Mouse (Mus musculus) large intestine, adult 2 months (tissue): ENCODE measurements around the gene Mgat5. TPM values are rescaled to one million over a fixed set of nuclear protein-coding genes. Genes with fewer than 3 reads are reported as not detected.

Experiments used
- DNase-seq: peaks from one replicate; pipeline ENCODE4 v3.0.0-alpha.2; 2012; ENCODE audit warnings: low read depth, low spot score
- WGBS: fragments of 180-500 bp; shearing (Covaris S2); methylation state at CpG from one replicate; pipeline ENCODE4 v1.1.7; 2018; 5-methylcytosine and 5-hydroxymethylcytosine counted together
- polyA plus RNA-seq: library from polyadenylated mRNA; depleted of rRNA; stranded (reverse); fragments of >200 nt; gene quantifications from 2 replicates; pipeline ENCODE4 v1.2.3, GENCODE M21; 2012

Gene Mgat5
- polyA plus RNA-seq, 1 experiment: 11.6 TPM

GRCm38 (mm10) chr1:127214585-127215232, 9.9 kb downstream of the Mgat5 start:
- 37% methylated on average over 8 of the region's 8 CpGs for WGBS
- peak; percentile 83 for DNase-seq

GRCm38 (mm10) chr1:127216979-127217378, 12.2 kb downstream of the Mgat5 start:
- DNase-seq: no peak
- WGBS: 41% methylated on average over 2 of the region's 2 CpGs

- DNase-seq: no peak
- 69% methylated on average over 4 of the region's 4 CpGs for WGBS
Observed at GRCm38 (mm10) chr1:127217665-127218064, 12.8 kb downstream of the Mgat5 start.

DNA sequence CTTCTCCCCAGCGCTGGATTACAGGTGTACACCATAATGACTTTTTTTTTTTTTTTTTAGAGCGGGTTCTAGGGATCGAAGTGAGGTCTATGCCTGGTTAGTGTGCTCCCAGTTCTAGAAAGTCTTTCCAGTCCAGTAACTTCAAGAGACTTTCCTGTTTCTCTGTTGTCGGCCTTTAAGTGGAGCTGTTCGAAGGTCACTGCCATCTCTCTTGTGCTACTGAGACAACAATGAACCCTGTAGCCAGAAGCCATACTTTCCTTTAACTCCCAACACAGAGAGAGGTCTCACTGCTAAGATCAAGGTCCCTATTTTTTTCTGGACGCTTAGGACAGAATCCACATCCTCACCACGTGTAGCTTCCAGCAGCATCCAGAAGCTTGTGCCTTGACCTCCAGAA, 13.4 kb downstream of the Mgat5 start:
- DNase-seq: no peak
- 49% methylated on average over 7 of the region's 7 CpGs for WGBS

DNA sequence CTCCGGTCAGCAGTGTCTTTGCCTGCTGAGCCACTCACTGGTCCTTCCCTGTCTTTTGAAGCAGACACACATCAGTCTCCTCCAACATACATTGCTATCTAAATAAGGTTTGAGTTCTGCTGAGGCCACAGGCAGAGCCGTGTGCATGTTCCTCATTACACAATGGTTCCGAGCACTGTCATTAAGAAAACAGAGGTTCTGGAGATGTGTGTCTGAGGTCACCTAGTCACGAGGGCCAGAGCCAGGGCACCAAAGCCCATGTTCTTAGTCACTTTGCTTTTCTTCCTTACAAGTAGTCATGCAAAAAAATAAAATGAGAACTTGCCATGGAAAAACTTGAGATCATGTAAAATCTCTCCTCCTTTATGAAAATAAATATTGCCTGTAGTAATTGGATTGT, 14.3 kb downstream of the Mgat5 start:
- WGBS: 70% methylated on average over 4 of the region's 4 CpGs
- DNase-seq: no peak

- no peak for DNase-seq
- WGBS: 63% methylated on average over 4 of the region's 4 CpGs
Observed at GRCm38 (mm10) chr1:127219621-127220020, 14.8 kb downstream of the Mgat5 start.

DNA sequence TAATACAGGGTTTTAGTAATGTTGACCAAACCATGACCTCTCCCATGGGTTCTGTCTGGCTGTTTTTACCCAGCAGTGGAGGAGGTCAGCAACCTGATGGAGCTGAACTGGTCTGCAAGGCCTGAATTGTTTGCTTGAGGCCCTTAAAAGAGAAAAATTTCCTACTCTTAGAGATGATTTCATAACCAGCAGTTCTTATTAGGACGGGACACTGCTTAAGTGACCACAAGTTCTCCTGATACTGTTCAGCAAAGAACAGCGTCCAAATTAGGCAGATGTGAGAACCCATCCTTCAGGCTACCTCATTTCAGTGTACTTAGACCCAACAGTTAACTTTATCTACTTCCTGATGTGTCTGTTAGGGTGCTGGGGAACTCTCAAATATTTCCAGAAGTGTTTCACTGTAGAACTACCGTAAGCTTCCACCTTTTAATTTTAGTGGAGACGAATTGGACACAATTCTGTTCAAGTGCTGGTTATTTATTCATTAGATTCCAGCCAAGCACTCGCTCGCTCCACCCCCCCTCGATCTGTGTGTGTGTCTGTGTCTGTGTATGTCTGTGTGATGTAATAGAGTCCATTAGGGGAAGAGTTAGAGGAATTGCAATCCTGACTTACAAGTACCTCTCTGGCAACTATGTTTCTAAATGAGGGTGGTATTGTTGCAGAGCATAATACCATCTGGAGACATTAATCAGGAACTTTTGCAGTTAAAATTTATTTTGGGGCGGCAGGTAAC, 17.4 kb downstream of the Mgat5 start:
- 70% methylated on average over 8 of the region's 8 CpGs for WGBS
- DNase-seq: no peak

GRCm38 (mm10) chr1:127225060-127225459, 20.2 kb downstream of the Mgat5 start:
- DNase-seq: no peak
- 79% methylated on average over 5 of the region's 5 CpGs for WGBS

- 66% methylated on average over 2 of the region's 2 CpGs for WGBS
- DNase-seq: no peak
Observed at GRCm38 (mm10) chr1:127229011-127229410, 24.2 kb downstream of the Mgat5 start.

DNA sequence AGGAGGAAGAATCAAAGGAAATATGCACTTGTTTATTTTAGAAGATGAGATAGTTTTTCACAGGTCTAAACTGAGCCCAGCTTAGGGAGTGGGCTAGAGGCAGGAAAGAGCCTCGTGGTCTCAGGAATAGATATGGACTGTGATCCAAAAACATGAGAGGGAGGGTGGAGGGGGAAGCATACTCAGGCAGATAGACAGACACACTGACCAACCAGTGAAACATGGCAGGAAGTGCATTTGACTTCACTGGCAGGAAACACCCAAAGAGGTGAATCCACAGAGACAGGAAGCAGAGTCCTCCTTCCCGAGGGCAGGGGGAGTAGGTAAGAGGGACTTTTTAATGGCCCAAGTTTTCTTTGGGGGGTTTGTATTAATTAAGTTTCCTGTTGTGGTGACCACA, 25.7 kb downstream of the Mgat5 start:
- 26% methylated on average over 2 of the region's 2 CpGs for WGBS
- no peak for DNase-seq

DNA sequence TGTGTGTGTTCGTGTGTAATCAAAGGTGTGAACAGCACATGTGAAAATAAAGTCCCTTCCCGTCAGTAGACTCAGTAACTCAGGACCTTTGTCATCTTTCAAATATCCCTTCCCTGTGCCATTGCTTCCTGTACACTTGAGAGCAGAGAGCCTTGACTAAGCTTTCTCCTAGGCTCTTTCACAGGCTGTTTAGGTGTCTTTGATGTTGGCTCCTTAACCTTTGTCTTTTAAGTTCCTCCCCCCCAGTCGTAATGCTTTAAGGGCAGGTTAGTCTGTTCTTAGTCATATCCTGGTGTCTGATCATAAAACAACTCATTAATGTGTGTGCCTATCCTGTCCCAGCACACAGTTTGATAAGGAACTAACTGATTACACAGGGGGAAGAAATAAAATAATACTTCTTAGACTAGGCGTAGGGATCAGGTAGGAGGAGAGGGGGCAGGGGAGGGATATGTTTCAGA, 28.4 kb downstream of the Mgat5 start:
- 20% methylated on average over 4 of the region's 4 CpGs for WGBS
- peak; percentile 91 for DNase-seq

GRCm38 (mm10) chr1:127235157-127235556, 30.3 kb downstream of the Mgat5 start:
- DNase-seq: no peak
- 66% methylated on average over 4 of the region's 4 CpGs for WGBS

DNA sequence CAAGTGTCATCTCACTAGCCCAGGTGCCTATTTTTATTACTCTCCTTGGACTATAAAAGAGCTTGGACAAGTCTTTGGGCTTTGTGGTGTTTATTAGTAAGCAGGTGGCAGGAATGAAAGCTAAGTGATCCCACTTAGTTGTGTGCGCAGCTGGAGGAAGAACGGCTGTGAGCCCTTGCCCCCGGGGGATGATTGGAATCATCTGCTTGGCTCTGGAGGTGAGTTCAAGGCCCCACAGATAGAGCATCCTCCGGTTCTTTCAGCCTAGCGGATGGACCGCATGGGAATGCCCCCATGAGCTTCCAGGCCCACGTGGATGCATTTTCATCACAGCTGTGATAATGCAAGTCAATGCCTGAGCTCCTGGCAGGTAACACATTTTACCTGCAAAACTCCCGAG, 31.6 kb downstream of the Mgat5 start:
- 27% methylated on average over 8 of the region's 8 CpGs for WGBS
- DNase-seq: no peak

- 81% methylated on average over 6 of the region's 6 CpGs for WGBS
- no peak for DNase-seq
Observed at GRCm38 (mm10) chr1:127238871-127239314, 34.1 kb downstream of the Mgat5 start.

GRCm38 (mm10) chr1:127239914-127240313, 35.1 kb downstream of the Mgat5 start:
- WGBS: 36% methylated on average over 6 of the region's 6 CpGs
- no peak for DNase-seq

- DNase-seq: no peak
Observed at GRCm38 (mm10) chr1:127242151-127242887, 37.5 kb downstream of the Mgat5 start.

GRCm38 (mm10) chr1:127242888-127243588, 38.2 kb downstream of the Mgat5 start:
- WGBS: 22% methylated on average over 6 of the region's 6 CpGs
- DNase-seq: no peak

More at GRCm38 (mm10) chr1:127242151-127242887, 37.5 kb downstream of the Mgat5 start:
- 58% methylated on average over 15 of the region's 15 CpGs for WGBS

- WGBS: 38% methylated on average over 11 of the region's 11 CpGs
- no peak for DNase-seq
Observed at GRCm38 (mm10) chr1:127244054-127244770, 39.4 kb downstream of the Mgat5 start.

DNA sequence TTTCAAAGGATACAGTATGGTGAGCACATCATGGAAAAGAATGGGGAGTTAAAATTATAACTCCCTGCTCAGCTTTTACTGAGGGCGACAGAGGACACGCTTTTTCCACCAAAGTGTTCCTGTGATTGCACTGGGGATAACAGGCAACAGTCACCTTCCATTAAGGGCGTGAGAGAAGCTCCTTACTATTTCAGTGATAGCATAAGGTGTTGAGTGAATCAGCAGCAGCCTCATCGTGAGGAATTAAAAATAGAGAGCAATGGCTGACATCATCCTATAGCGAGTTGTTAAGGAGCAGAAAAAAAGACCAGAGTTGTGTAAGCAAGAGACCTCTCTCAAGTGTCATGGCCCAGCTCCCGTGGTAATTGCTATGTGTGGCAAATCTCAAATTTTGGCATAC, 41.3 kb downstream of the Mgat5 start:
- DNase-seq: no peak
- 76% methylated on average over 6 of the region's 6 CpGs for WGBS
